Mouse (Mus musculus) G1E (cell line): ENCODE results near the gene Dock8.

Experiments used
- CTCF ChIP-seq: IDR thresholded peaks from 2 replicates; pipeline ENCODE4 v1.5.1; 2012; ENCODE audit warnings: low read depth, low read length, inconsistent platforms, mixed read lengths
- GATA1 ChIP-seq: IDR thresholded peaks from 2 replicates; pipeline ENCODE4 v1.6.1; 2012; ENCODE audit warnings: borderline replicate concordance, low read length, inconsistent platforms, mixed read lengths

DNA sequence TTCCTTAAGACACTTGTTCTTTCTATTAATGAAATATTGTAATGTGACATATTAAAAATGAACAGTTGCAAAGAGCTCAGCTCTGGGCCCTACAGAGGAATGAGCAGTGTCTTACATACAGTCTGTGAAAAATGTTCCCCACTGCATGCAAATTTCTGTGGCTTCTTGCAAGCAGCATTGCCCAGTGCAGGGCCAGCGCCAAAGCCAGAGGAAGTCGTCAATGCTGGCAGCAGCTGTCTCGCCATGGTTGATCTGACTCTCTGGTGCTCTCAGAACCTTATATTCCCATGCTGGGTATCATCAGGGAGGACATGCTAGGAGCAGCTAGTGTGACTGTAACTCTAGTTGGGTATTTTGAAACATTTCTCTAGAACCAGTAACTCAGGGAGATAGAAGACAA is 3.5 kb downstream of the Dock8 start:
- TF ChIP-seq GATA1 (no peak), CTCF (no peak)
